Mouse (Mus musculus) bone marrow macrophage, adult 2 months (primary cell): ENCODE results near the gene Parvb. TPM values are rescaled to one million over a fixed set of nuclear protein-coding genes. Genes with fewer than 3 reads are reported as not detected.

Source experiments
- H3K27ac ChIP-seq: 2 replicates; pipeline ENCODE4 v1.5.1; 2012; ENCODE audit warnings: low read depth, low read length; ENCODE audit not compliant: insufficient read depth
- H3K4me1 ChIP-seq: 2 replicates; pipeline ENCODE4 v1.6.1; 2012; ENCODE audit warnings: low read length; ENCODE audit not compliant: control insufficient read depth, insufficient read depth
- H3K4me3 ChIP-seq: 2 replicates; pipeline ENCODE4 v1.5.1; 2012; ENCODE audit warnings: mild to moderate bottlenecking, low read length, moderate library complexity; ENCODE audit not compliant: insufficient read depth
- CTCF ChIP-seq: IDR thresholded peaks from 2 replicates; pipeline ENCODE4 v1.5.1; 2012; ENCODE audit warnings: low read depth, mild to moderate bottlenecking, low read length, moderate library complexity
- POLR2A ChIP-seq: IDR thresholded peaks from 2 replicates; pipeline ENCODE4 v1.6.1; 2012; ENCODE audit warnings: mild to moderate bottlenecking, low read depth, low read length, borderline replicate concordance
- polyA plus RNA-seq: library from polyadenylated mRNA; stranded (reverse); fragments of >200 nt; gene quantifications from 2 replicates; pipeline ENCODE4 v1.2.4, GENCODE M21; 2012; ENCODE audit not compliant: missing spikeins, insufficient read depth, insufficient read length

Parvb gene
- polyA plus RNA-seq, 1 experiment, result 35.7 TPM

- Histone ChIP-seq H3K27ac (no peak overlapping the region), H3K4me3 (no peak overlapping the region), H3K4me1 (peaks cover 51% of the 10 kb centered on the region)
- TF ChIP-seq POLR2A, result no peak
- no peak for TF ChIP-seq CTCF
These were observed 22.5 kb downstream of the Parvb start for GRCm38 (mm10) chr15:84254387-84254786.

GRCm38 (mm10) chr15:84256254-84256850, 24.5 kb downstream of the Parvb start:
- Histone ChIP-seq H3K4me3 (no peak overlapping the region), H3K27ac (peak overlapping the region; percentile 59), H3K4me1 (peaks cover 46% of the 10 kb centered on the region)
- TF ChIP-seq POLR2A (no peak), CTCF (no peak)

- Histone ChIP-seq H3K4me1 (peaks cover 44% of the 10 kb centered on the region), H3K27ac (peak overlapping the region; percentile 59), H3K4me3 (no peak overlapping the region)
- TF ChIP-seq POLR2A, result no peak
- TF ChIP-seq CTCF, result no peak
These were observed 25.0 kb downstream of the Parvb start for GRCm38 (mm10) chr15:84256864-84257263.

GRCm38 (mm10) chr15:84258602-84259355, 26.9 kb downstream of the Parvb start:
- Histone ChIP-seq H3K4me1 (peaks cover 38% of the 10 kb centered on the region), H3K4me3 (no peak overlapping the region), H3K27ac (no peak overlapping the region)
- TF ChIP-seq POLR2A (no peak), CTCF (no peak)

GRCm38 (mm10) chr15:84260123-84260822, 28.4 kb downstream of the Parvb start:
- no peak overlapping the region for H3K4me3 ChIP-seq
- H3K4me1 ChIP-seq, result peaks cover 28% of the 10 kb centered on the region
- no peak for TF ChIP-seq POLR2A
- TF ChIP-seq CTCF, result peak; percentile 100
- H3K27ac ChIP-seq, result no peak overlapping the region

- TF ChIP-seq POLR2A, result no peak
- TF ChIP-seq CTCF, result no peak
These were observed 30.8 kb downstream of the Parvb start for GRCm38 (mm10) chr15:84262630-84263029.

GRCm38 (mm10) chr15:84263573-84263972, 31.7 kb downstream of the Parvb start:
- no peaks in the 10 kb centered on the region for H3K4me1 ChIP-seq
- H3K4me3 ChIP-seq, result no peak overlapping the region
- H3K27ac ChIP-seq, result no peak overlapping the region
- TF ChIP-seq POLR2A, result no peak
- no peak for TF ChIP-seq CTCF

More at GRCm38 (mm10) chr15:84262630-84263029, 30.8 kb downstream of the Parvb start:
- H3K27ac ChIP-seq, result no peak overlapping the region
- peaks cover 7% of the 10 kb centered on the region for H3K4me1 ChIP-seq
- no peak overlapping the region for H3K4me3 ChIP-seq

- no peaks in the 10 kb centered on the region for H3K4me1 ChIP-seq
These were observed 33.3 kb downstream of the Parvb start for GRCm38 (mm10) chr15:84265141-84265540.

GRCm38 (mm10) chr15:84266290-84266689, 34.4 kb downstream of the Parvb start:
- no peak overlapping the region for H3K27ac ChIP-seq
- no peak for TF ChIP-seq POLR2A
- no peak for TF ChIP-seq CTCF
- no peaks in the 10 kb centered on the region for H3K4me1 ChIP-seq
- no peak overlapping the region for H3K4me3 ChIP-seq

More at GRCm38 (mm10) chr15:84265141-84265540, 33.3 kb downstream of the Parvb start:
- no peak overlapping the region for H3K4me3 ChIP-seq
- TF ChIP-seq CTCF (no peak), POLR2A (no peak)
- H3K27ac ChIP-seq, result no peak overlapping the region
